Mouse (Mus musculus): ENCODE results near the gene Lenep.

GRCm38 (mm10) chr3:89380711-89381110 is 21.9 kb downstream of the Lenep start:
- TF ChIP-seq CTCF (IDR thresholded peaks at IDR 0.05; ENCODE audit: borderline replicate concordance, insufficient read depth, low read depth, low read length) (no peak), POLR2A (IDR thresholded peaks at IDR 0.05; ENCODE audit: borderline replicate concordance, insufficient read depth, low read length) (no peak)

Measured in cerebellum, adult 2 months (tissue).